Mouse (Mus musculus) urinary bladder, postnatal 36 days (tissue): ENCODE data around the gene Kif3c.

Experiments
- DNase-seq, 2 experiments: peaks; one replicate each; pipeline ENCODE4 v3.0.0; 2022; ENCODE audit warnings: low spot score in 2 of 2, mixed read lengths in 1 of 2

Gene Kif3c

GRCm38 (mm10) chr12:3424179-3424578 lies 59.2 kb downstream of the Kif3c start:
- DNase-seq, result no peak

GRCm38 (mm10) chr12:3425375-3426341 lies 60.7 kb downstream of the Kif3c start:
- no peak for DNase-seq

- peak; percentile 98 to 99 for DNase-seq
These were observed 61.6 kb downstream of the Kif3c start, which contains the start of gene Asxl2 for GRCm38 (mm10) chr12:3426530-3427034. Gene Asxl2 (plus strand): TSS chr12:3426857.

- DNase-seq, result peak; percentile 73 to 74
These were observed 62.3 kb downstream of the Kif3c start for GRCm38 (mm10) chr12:3427067-3427889.

- DNase-seq, result no peak
These were observed 63.2 kb downstream of the Kif3c start for GRCm38 (mm10) chr12:3427891-3428775.

GRCm38 (mm10) chr12:3429681-3430442 lies 64.9 kb downstream of the Kif3c start:
- no peak for DNase-seq

- DNase-seq, result no peak
These were observed 65.5 kb downstream of the Kif3c start for GRCm38 (mm10) chr12:3430443-3430753.

GRCm38 (mm10) chr12:3430985-3431384 lies 66.1 kb downstream of the Kif3c start:
- no peak for DNase-seq

GRCm38 (mm10) chr12:3433736-3434135 lies 68.8 kb downstream of the Kif3c start:
- DNase-seq, result no peak

GRCm38 (mm10) chr12:3436446-3436845 lies 71.5 kb downstream of the Kif3c start:
- no peak for DNase-seq

GRCm38 (mm10) chr12:3437815-3438214 lies 72.9 kb downstream of the Kif3c start:
- no peak for DNase-seq

- no peak for DNase-seq
These were observed 76.0 kb downstream of the Kif3c start for GRCm38 (mm10) chr12:3440916-3441315.

- no peak for DNase-seq
These were observed 76.4 kb downstream of the Kif3c start for GRCm38 (mm10) chr12:3441361-3441760.

GRCm38 (mm10) chr12:3453554-3453953 lies 88.6 kb downstream of the Kif3c start:
- no peak for DNase-seq
